Mouse (Mus musculus) erythroblast, embryonic 14.5 days (primary cell): ENCODE results near the gene Olfr1105.

ENCODE experiments used
- GATA1 ChIP-seq: IDR thresholded peaks from 2 replicates; pipeline ENCODE4 v1.6.1; 2012; ENCODE audit warnings: low read length, inconsistent platforms, mixed read lengths
- TAL1 ChIP-seq: IDR thresholded peaks from 3 replicates; pipeline ENCODE4 v1.6.1; 2012; ENCODE audit warnings: low read length, inconsistent platforms, mixed read lengths

GRCm38 (mm10) chr2:87052173-87052572 lies 15.8 kb upstream of the Olfr1105 start, which contains the start of gene Olfr1106:
- no peak for TF ChIP-seq TAL1
- TF ChIP-seq GATA1: no peak
